Mouse (Mus musculus) lung, adult 2 months (tissue): ENCODE data around the gene Cnksr3.

Experiments used
- CTCF ChIP-seq: fragments of 200-500 bp; IDR thresholded peaks from 2 replicates; pipeline ENCODE4 v1.5.1; 2011; ENCODE audit warnings: mild to moderate bottlenecking, low read length, control low read depth; ENCODE audit not compliant: insufficient read depth
- POLR2A ChIP-seq: fragments of 200-500 bp; IDR thresholded peaks from 2 replicates; pipeline ENCODE4 v1.6.1; 2011; ENCODE audit warnings: low read depth, mild to moderate bottlenecking, control low read depth, low read length, borderline replicate concordance; ENCODE audit errors: extremely low read depth

GRCm38 (mm10) chr10:7209691-7210455, 2.2 kb downstream of the Cnksr3 start:
- TF ChIP-seq POLR2A (no peak), CTCF (no peak)
